Mouse (Mus musculus): ENCODE results near the gene Letm1.

The Letm1 gene

DNA sequence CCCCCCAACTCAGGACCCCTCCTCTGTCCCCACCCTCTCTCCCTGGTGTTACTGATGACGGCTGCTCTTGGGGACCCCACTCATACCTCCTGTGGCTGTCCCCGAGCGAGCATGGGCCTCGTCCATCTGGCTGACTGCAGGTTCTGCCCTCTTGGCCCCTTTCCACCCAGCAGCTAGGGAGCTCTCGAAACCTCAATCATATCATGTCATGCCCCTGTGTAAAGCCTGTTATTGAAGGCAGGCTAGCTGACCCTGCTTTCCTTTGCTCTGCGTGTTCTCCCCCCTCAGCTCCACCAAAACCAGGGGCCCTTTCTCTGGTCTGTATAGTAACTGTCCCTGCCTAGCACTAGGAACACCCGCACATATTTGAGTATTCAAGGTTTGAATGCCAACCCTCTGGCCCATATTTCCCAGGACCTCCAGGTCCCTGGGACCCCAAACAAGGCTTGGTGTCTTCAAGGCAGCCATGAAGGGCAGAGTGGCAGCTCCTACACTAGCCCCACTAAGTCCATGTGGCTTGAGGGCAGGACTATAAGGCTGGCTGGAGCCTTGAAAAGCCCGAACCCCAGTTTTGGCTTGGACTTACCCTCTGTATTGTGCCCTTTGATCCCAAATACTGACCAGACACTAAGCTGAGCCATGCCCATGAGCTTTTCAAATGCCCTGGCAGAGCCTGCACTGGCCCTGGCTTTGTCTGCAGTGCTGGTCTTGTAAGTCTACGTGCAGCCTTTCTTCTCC lies 76.8 kb downstream of the Letm1 start:
- no peak for DNase-seq

DNA sequence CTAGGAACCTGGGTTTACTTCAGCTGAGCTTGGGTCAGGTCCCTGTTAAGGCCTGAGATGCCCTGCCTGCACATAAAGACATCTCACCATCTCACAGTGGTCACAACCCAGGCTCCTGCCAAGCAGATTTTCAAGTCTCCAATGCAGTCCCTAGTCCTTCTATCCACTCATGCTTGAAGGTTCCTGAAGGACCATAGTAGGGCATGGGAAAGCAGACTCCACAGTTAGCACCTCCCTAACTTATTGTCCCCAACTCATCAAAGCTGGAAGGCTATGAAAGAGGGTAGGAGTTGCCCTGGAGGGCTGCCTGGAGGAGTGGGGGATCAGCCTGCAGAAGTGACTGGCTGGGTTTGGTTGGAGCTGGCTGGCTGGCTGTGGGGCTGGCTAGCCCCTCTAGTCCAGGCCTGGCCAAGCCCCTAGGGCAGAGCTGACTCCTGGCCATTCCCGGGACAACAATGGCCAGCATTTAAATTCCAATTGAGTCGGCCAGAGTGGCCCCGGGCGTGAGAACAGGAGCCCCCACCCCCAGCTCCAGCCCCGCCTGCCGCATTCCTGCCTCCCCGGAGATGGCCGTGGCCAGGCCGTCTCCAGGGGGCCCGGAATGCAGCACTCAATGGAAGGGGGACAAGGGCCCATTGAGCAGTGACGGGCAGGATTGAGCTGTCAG lies 77.5 kb downstream of the Letm1 start:
- DNase-seq: peak; percentile 41

DNA sequence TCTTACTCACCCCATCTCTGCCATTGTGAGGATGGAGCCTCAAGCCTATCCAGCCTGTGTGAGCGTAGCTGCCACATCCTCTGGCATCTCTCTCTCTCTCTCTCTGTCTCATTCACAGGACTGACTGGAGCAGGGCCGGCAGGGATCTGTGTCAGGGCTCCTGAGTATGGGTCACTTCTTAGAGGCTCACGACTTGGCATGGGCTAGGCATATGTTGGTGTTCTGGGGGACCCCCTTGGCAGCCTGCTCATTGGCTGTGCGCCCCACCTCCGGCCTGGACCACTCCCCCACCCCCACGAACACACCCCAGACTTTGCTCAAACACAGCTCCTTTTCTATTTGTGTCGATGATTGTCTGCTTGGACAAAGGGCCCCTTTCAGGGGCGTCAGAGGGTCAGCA lies 78.6 kb downstream of the Letm1 start:
- no peak for DNase-seq

DNA sequence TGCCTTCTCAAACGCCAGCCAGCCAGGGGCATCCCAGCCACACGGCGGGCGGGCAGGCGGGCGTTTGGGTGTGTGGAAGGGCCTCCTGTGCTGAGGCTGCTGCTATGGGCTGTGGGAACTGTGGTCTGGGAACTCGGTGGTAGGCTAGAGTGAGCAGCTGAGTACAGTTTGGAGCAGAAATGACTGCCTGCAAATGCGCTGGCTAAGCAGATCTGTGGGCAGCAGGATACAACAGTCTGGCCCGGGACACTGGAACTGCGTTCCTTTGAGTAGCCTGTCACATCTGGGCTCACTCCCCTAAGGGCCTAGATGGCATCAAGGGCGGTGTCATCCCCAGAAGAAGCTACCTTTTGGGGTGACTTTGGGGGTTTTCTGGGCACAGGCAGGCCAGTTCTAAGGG lies 80.8 kb downstream of the Letm1 start:
- DNase-seq: no peak

DNA sequence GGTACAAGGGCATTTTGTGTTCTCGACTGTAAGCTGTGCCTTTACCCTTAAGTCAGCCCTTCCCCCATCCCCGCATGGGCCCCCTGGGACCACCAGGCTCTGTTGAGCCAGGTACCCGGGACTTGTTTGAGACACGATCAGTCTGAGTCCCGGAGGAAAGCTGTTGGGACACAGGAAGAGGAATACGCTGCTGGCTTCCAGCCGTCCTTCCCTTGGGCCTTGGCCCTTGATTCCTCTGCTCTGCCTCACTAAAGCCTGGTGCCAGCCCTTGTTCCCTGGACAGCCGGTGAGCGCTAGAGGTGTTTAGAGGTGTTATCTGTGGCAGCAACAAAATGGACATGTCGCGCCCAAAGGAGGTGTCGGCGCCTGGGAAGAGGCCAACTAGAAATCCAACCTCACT lies 82.6 kb downstream of the Letm1 start:
- no peak for DNase-seq

DNA sequence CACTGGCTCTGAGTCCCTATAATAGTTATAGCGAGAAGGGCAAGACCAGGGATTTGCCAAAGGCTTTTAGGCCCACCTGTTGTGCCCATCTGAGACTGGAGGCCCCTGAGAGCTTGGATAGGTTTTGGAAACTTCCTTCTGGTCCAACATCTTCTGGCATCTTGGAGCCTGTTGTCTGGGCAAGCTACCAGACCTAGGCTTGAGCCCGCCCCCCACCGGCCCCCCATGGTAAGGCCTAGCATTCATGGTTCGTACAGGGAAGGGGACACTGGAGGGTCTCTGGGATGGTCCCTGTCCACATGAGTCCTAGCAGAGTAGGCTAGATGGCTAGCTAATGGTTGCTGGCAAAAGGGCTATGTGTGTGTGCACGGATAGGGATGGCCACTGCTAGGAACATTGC lies 83.9 kb downstream of the Letm1 start:
- DNase-seq: no peak

DNA sequence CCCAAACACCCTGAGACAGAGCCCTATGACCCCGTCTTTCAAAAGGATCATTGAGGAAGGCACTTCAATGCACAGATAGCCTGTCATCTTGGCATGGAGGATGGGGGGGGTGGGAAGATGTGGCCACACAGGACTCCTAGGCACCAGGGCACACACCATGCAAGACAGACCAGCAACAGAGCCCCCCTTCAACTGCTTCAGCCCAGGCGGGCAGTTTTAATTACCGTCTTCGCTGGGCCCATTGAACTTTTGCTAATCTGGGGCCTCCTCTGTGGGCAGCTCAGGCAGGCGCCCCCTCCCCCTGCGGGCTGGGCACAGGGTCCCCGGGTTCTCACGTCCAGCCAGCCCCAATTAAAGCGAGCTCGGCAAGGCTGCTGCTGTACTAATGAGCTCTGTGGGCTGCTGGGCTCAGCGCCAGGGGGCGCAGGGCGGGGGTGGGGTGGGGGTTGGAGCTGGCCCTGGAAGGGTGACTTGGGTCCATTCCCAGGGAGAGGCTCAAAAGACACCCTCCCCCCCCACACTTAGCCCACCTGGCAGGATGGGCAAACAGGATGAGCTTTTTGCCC lies 84.6 kb downstream of the Letm1 start:
- no peak for DNase-seq

DNA sequence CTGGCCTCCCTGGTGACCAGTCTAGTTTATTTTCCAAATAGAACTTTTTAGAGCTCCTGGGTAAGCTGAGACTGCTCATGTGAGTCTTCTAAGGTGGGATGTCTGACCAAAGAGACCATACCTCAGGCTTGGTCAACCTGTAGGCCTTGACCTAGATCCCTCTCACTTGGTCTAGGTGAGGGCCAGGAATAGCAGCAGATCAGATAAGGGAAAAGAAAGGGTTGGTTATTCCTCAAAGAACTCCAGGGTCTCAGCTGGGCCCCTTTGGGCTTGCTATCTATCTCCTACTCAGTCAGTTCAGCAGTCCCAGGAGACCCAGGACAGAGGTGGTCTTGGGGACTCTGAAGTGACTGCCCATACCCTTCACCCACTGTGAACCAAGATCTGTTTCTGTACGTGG lies 85.1 kb downstream of the Letm1 start:
- DNase-seq: no peak

DNA sequence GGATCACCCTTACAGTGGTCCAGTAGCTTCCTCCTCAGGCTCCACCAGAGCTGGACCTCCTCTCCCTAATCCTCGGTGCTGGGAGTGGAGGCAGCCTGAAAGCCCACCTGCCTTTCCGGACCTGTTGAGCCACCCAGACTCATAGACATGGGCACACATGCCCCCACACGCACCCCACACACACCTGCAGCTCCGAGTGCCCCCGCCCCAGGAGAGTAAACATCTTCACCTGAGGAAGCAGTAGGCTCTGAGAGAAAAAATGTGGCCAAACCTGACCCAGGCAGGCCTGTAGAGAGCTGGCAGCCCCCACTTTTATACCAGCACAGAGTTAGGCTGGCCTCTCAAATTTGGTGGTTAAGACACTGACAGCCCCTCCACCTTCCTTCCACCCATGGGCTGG lies 86.2 kb downstream of the Letm1 start:
- no peak for DNase-seq

DNA sequence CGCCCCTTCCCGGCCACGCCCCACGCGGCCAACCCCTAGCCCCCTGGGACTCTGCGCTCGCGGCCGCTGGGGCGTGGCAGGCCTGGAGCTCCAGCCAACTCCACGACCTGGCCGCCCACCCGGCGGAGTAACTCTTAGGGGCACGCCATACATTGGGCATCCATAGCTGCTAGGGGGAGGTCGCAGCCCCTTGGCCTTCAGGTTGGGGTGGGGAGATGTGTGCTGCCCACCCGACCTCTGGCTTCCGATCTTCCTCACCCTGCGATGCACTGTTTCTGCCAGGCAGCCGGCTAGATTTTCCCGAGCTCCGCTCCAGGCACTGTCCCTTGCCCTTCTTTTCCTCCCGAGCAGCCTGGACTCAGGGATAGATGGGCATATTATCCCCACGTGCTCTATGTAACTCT lies 86.9 kb downstream of the Letm1 start:
- no peak for DNase-seq

DNA sequence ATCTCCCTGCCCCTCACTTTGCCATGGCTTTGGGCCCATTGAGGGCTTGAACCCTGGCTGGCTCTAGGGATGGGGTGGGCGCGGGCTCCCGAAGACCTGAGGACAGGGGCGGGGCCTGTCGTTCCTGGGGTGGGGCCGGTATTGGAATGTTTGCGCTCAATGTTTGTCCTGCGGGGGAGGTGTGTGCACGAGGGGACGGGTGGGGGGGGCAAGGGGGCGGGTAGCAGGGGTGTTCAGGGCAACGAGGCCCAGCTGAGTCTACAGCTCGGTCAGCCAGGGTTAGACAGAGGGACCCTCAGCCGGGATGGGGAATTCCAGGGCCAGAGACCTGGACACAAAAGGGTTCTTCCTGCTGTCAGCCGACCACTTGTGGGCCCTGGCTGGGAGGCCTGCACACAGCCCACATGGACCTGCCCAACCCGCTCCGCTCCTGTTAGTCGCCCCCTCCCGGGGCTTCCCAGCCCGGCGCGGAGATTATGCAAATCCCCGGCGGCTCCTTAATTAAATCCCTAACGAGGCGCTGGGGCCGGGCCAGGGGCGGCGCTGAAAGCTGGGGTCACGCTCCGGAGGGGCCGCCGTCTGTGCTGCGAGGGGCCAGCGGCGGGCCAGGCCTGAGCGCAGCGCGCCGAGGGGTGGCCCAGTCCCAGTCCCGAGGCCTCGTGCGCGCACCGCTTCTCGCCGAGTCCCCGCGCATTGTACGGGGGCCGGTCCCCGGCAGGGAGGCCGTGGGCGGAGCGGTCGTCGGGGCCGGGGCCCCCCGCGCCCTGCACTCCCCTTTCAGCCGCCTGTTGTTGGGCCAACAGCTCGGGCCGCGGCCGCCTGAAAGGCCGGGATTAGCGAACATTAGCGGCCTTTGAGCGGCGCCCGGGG lies 87.5 kb downstream of the Letm1 start:
- DNase-seq: peak; percentile 58

DNA sequence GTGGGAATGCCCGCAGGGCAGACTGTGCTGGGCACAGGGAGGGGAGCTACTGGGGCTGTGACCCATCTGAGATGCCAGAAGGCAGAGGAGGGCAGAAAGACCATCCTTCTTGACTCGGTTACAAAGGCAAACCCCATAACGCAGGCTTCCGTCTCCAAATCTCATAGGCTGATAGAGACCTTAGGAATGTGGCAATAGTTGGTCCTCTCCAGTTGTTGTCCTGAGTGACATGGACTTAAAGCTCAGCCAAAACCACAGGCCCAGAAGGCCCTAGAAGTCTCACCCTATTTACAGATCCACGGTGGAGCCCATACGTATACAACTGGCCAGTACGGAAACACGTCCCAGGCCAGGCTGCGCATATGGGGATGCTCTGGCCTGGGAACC lies 88.2 kb downstream of the Letm1 start:
- no peak for DNase-seq

DNA sequence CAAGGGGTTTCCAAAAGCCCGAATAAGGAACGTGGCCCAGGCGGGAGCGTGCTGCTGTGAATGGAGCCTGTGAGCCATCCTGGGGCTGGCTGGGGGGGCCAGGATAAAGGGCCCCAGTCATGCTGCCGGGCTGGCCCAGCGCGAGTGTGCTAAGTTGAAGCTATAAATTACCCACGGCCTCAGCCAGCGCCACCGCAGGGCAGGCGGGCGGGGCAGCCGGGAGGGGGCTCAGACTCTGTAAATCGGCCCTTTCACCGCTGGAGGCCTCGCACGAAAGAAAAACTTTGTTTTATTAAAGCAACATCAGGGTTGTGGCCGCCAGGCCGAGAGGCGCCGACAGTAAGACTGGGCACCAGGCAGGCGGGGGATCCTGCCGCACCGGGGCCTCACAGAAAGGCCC lies 90.2 kb downstream of the Letm1 start:
- DNase-seq: no peak

DNA sequence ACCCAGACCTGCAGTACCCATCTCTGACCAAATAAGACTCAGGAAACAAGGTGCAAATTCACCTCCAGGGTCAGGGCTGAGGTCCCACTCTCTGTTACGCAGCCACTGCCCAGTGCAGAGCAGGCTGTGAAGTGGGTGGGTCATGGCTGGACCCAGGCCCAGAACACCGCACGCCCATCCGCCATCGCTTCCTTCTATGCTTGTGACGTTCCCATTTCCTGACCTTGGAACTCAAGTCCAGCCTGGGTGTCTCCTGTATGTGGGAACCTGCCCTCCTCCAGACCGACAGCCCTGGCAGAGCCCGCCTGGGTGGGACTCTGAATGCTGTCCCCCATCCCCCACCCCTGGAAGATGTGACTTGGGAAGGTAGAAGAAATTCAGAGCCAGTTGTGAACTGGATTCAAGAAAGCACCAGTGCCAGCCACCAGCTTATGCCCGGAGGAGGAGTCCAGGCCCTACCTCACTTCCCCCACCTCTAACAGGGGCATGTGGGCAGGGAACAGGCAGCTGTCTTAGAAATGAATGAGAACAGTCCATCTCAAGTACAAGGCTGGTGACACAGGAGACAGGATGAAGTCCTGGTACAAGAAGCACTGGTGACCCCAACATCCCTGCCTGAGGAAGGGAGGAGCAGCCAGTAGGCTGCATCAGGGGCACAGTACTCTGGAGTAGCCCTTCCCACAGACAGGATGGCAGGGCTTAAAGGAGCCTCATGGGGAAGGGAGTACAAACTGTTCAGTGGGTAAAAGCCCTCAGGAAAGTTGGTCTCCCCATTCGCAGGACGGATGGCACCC lies 92.6 kb downstream of the Letm1 start:
- no peak for DNase-seq

All from right cerebral cortex, postnatal 14 days (tissue).